Mouse (Mus musculus) T-cell, adult 2 months (primary cell): ENCODE data around the gene Slc24a3.

Experiments
- DNase-seq: peaks from one replicate; pipeline ENCODE4 v3.0.0; 2022; ENCODE audit warnings: low spot score

Gene Slc24a3

GRCm38 (mm10) chr2:145684891-145685290, 517.3 kb downstream of the Slc24a3 start:
- DNase-seq: no peak

GRCm38 (mm10) chr2:145686017-145686416, 518.5 kb downstream of the Slc24a3 start:
- DNase-seq: no peak

- no peak for DNase-seq
These were observed 523.9 kb downstream of the Slc24a3 start for GRCm38 (mm10) chr2:145691367-145692009.
